Mouse (Mus musculus): ENCODE measurements around the gene Zfp451. TPM values are rescaled to one million over a fixed set of nuclear protein-coding genes. Genes with fewer than 3 reads are reported as not detected.
"Not testable (repeated sequence)": the region's sequence is repeated elsewhere in the genome, so short reads cannot be mapped to it uniquely, and the experiment has no call there.

Gene Zfp451
- polyA plus RNA-seq, 1 experiment from 2014 or later, result 47.5 TPM

- H3K9me3 ChIP-seq (ENCODE audit: control insufficient read depth, low read length), result no peaks in the 10 kb centered on the region
- H3K4me2 ChIP-seq (ENCODE audit: low read depth), result no peak overlapping the region
- peaks cover 4% of the 10 kb centered on the region; the same call in 1 of the 2 replicates for H3K4me1 ChIP-seq (ENCODE audit: control insufficient read depth, insufficient read depth, low read length)
- 93% methylated on average over 21 of the region's 21 CpGs for WGBS
- H3K36me3 ChIP-seq (ENCODE audit: control insufficient read depth, insufficient read depth, low read length), result no peaks in the 10 kb centered on the region
- no peak overlapping the region for H3K27ac ChIP-seq (ENCODE audit: low read depth, low read length)
- ATAC-seq (ENCODE audit: insufficient read depth, low FRiP score, low TSS enrichment) (no peak), DNase-seq (ENCODE audit: low spot score) (no peak)
- H3K4me3 ChIP-seq (ENCODE audit: low read depth, low read length), result no peak overlapping the region
- no peak overlapping the region for H3K9ac ChIP-seq (ENCODE audit: low read length)
- no peaks in the 10 kb centered on the region for H3K27me3 ChIP-seq (ENCODE audit: control insufficient read depth, insufficient read depth, low read length)
These were observed 59.2 kb downstream of the Zfp451 start for GRCm38 (mm10) chr1:33754965-33755735.

DNA sequence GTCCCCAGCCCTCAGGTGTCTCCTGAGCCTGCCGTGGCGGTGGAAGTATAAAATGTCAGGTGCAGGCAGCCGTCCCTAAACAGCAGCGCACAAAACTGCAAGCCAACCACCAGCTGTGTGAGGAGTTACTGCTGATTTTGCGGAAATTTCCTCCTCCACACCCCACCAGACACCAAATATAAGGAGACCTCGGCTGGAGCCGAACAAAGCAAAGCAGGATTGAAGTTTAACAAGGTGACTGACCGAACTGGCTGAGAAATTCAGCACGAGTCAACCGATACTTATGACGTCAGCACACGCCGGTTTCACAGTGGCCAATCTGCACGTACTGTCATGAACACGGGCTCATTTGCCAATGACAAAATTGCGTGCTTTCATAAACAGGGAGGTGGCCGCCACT, 60.3 kb downstream of the Zfp451 start:
- H3K4me2 ChIP-seq (ENCODE audit: low read depth), result no peak overlapping the region
- H3K9ac ChIP-seq (ENCODE audit: low read length), result no peak overlapping the region
- 95% methylated on average over 17 of the region's 17 CpGs for WGBS
- H3K4me3 ChIP-seq (ENCODE audit: low read depth, low read length), result no peak overlapping the region
- no peak overlapping the region for H3K27ac ChIP-seq (ENCODE audit: low read depth, low read length)
- no peaks in the 10 kb centered on the region for H3K36me3 ChIP-seq (ENCODE audit: control insufficient read depth, insufficient read depth, low read length)
- no peaks in the 10 kb centered on the region for H3K9me3 ChIP-seq (ENCODE audit: control insufficient read depth, low read length)
- H3K27me3 ChIP-seq (ENCODE audit: control insufficient read depth, insufficient read depth, low read length), result no peaks in the 10 kb centered on the region
- DNase-seq (ENCODE audit: low spot score) (no peak), ATAC-seq (ENCODE audit: insufficient read depth, low FRiP score, low TSS enrichment) (no peak)
- H3K4me1 ChIP-seq (ENCODE audit: control insufficient read depth, insufficient read depth, low read length), result peaks cover 4% of the 10 kb centered on the region; the same call in 1 of the 2 replicates

DNA sequence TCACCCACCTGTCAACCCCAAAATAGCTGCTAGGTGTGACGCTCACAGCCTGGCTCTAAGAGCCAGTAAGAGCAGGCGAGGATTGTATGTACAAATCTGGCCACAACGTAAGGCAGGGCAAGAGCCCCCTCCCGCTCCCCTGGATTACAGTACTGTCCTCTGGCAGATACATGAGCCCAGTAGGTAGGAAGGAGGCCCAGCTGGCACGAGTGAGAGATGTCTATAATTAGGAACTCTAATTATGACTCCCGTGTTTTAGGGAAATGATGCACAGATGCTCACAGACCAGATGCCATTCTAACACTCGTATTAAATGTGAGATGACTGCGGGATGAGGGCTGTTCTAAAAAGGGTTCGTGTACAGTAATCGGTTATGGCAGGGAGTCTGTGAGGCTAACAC, 63.1 kb downstream of the Zfp451 start:
- Histone ChIP-seq H3K4me1 (ENCODE audit: control insufficient read depth, insufficient read depth, low read length) (no peaks in the 10 kb centered on the region), H3K4me2 (ENCODE audit: low read depth) (no peak overlapping the region), H3K27me3 (ENCODE audit: control insufficient read depth, insufficient read depth, low read length) (no peaks in the 10 kb centered on the region), H3K9ac (ENCODE audit: low read length) (no peak overlapping the region), H3K9me3 (ENCODE audit: control insufficient read depth, low read length) (no peaks in the 10 kb centered on the region), H3K27ac (ENCODE audit: low read depth, low read length) (no peak overlapping the region), H3K36me3 (ENCODE audit: control insufficient read depth, insufficient read depth, low read length) (no peaks in the 10 kb centered on the region; the same call in 1 of the 2 replicates), H3K4me3 (ENCODE audit: low read depth, low read length) (no peak overlapping the region)
- ATAC-seq (ENCODE audit: insufficient read depth, low FRiP score, low TSS enrichment) (no peak), DNase-seq (ENCODE audit: low spot score) (no peak)
- WGBS, result 90% methylated on average over 10 of the region's 10 CpGs

GRCm38 (mm10) chr1:33749709-33750108, 64.7 kb downstream of the Zfp451 start:
- not testable (repeated sequence) for H3K9me3 ChIP-seq (ENCODE audit: control insufficient read depth, low read length); H3K4me2 ChIP-seq (ENCODE audit: low read depth); H3K4me3 ChIP-seq (ENCODE audit: low read depth, low read length); H3K9ac ChIP-seq (ENCODE audit: low read length); ATAC-seq (ENCODE audit: insufficient read depth, low FRiP score, low TSS enrichment); H3K27me3 ChIP-seq (ENCODE audit: control insufficient read depth, insufficient read depth, low read length); H3K36me3 ChIP-seq (ENCODE audit: control insufficient read depth, insufficient read depth, low read length); H3K4me1 ChIP-seq (ENCODE audit: control insufficient read depth, insufficient read depth, low read length); DNase-seq (ENCODE audit: low spot score); H3K27ac ChIP-seq (ENCODE audit: low read depth, low read length)
- 92% methylated on average over 3 of the region's 4 CpGs for WGBS

GRCm38 (mm10) chr1:33749109-33749508, 65.3 kb downstream of the Zfp451 start:
- Histone ChIP-seq H3K27ac (ENCODE audit: low read depth, low read length) (no peak overlapping the region), H3K9me3 (ENCODE audit: control insufficient read depth, low read length) (no peaks in the 10 kb centered on the region), H3K4me1 (ENCODE audit: control insufficient read depth, insufficient read depth, low read length) (no peaks in the 10 kb centered on the region), H3K27me3 (ENCODE audit: control insufficient read depth, insufficient read depth, low read length) (no peaks in the 10 kb centered on the region), H3K4me3 (ENCODE audit: low read depth, low read length) (no peak overlapping the region), H3K9ac (ENCODE audit: low read length) (no peak overlapping the region), H3K36me3 (ENCODE audit: control insufficient read depth, insufficient read depth, low read length) (no peaks in the 10 kb centered on the region; the same call in 1 of the 2 replicates), H3K4me2 (ENCODE audit: low read depth) (no peak overlapping the region)
- WGBS, result 97% methylated on average over 11 of the region's 11 CpGs
- DNase-seq (ENCODE audit: low spot score) (no peak), ATAC-seq (ENCODE audit: insufficient read depth, low FRiP score, low TSS enrichment) (no peak)

GRCm38 (mm10) chr1:33745901-33746300, 68.5 kb downstream of the Zfp451 start:
- Histone ChIP-seq H3K9ac (ENCODE audit: low read length) (no peak overlapping the region), H3K4me2 (ENCODE audit: low read depth) (no peak overlapping the region), H3K9me3 (ENCODE audit: control insufficient read depth, low read length) (no peaks in the 10 kb centered on the region), H3K36me3 (ENCODE audit: control insufficient read depth, insufficient read depth, low read length) (no peaks in the 10 kb centered on the region; the same call in 1 of the 2 replicates), H3K4me1 (ENCODE audit: control insufficient read depth, insufficient read depth, low read length) (no peaks in the 10 kb centered on the region), H3K4me3 (ENCODE audit: low read depth, low read length) (no peak overlapping the region), H3K27ac (ENCODE audit: low read depth, low read length) (no peak overlapping the region), H3K27me3 (ENCODE audit: control insufficient read depth, insufficient read depth, low read length) (no peaks in the 10 kb centered on the region)
- DNase-seq (ENCODE audit: low spot score) (no peak), ATAC-seq (ENCODE audit: insufficient read depth, low FRiP score, low TSS enrichment) (no peak)
- 82% methylated on average over 4 of the region's 4 CpGs for WGBS

DNA sequence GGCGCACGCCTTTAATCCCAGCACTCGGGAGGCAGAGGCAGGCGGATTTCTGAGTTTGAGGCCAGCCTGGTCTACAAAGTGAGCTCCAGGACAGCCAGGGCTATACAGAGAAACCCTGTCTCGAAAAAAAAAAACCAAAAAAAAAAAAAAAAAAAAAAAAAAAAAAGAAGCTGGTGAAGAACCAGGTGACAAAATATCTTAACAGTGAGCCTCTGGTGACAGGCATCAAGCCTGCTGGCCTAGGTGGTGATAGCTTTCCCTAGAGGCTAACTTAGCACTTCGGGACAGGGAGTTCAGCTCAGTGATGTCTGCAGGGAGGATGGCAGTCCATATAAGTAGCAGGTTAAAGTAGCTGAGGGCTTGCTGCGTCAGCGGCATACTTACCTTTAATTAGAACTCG, 69.6 kb downstream of the Zfp451 start:
- not testable (repeated sequence) for H3K27me3 ChIP-seq (ENCODE audit: control insufficient read depth, insufficient read depth, low read length); H3K4me3 ChIP-seq (ENCODE audit: low read depth, low read length); H3K4me1 ChIP-seq (ENCODE audit: control insufficient read depth, insufficient read depth, low read length); H3K27ac ChIP-seq (ENCODE audit: low read depth, low read length); ATAC-seq (ENCODE audit: insufficient read depth, low FRiP score, low TSS enrichment); H3K9me3 ChIP-seq (ENCODE audit: control insufficient read depth, low read length); DNase-seq (ENCODE audit: low spot score); H3K9ac ChIP-seq (ENCODE audit: low read length); H3K36me3 ChIP-seq (ENCODE audit: control insufficient read depth, insufficient read depth, low read length); H3K4me2 ChIP-seq (ENCODE audit: low read depth)
- 87% methylated on average over 9 of the region's 9 CpGs for WGBS

GRCm38 (mm10) chr1:33742903-33743302, 71.5 kb downstream of the Zfp451 start:
- H3K4me3 ChIP-seq (ENCODE audit: low read depth, low read length), result no peak overlapping the region
- WGBS, result 24% methylated on average over 8 of the region's 8 CpGs
- peaks cover 2% of the 10 kb centered on the region; the same call in 1 of the 2 replicates for H3K36me3 ChIP-seq (ENCODE audit: control insufficient read depth, insufficient read depth, low read length)
- H3K4me1 ChIP-seq (ENCODE audit: control insufficient read depth, insufficient read depth, low read length), result no peaks in the 10 kb centered on the region
- no peaks in the 10 kb centered on the region for H3K27me3 ChIP-seq (ENCODE audit: control insufficient read depth, insufficient read depth, low read length)
- no peak overlapping the region for H3K27ac ChIP-seq (ENCODE audit: low read depth, low read length)
- ATAC-seq (ENCODE audit: insufficient read depth, low FRiP score, low TSS enrichment), result no peak
- no peak overlapping the region for H3K4me2 ChIP-seq (ENCODE audit: low read depth)
- H3K9me3 ChIP-seq (ENCODE audit: control insufficient read depth, low read length), result no peaks in the 10 kb centered on the region
- no peak overlapping the region for H3K9ac ChIP-seq (ENCODE audit: low read length)
- DNase-seq (ENCODE audit: low spot score), result peak; percentile 39

DNA sequence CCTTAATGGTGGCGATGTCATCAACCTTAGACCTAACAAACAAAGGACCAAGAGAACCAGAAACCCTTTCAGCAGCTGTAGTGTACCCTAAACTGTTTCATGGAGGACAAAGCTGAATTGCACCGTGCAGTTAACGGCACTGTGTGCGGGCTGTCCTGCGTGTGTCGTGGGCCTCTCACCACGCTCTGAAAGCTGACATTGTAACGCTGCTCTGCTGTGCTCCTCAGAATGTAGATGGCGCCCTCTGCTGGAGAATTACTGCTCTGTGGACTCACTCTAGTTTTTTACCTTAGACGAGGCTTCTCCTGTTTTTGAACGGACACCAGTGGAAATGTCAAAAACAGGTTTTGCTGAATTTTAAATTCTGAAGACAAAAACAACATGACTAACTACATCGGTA, 75.1 kb downstream of the Zfp451 start:
- H3K9me3 ChIP-seq (ENCODE audit: control insufficient read depth, low read length), result no peaks in the 10 kb centered on the region

More for the DNA sequence above, 75.1 kb downstream of the Zfp451 start:
- no peak overlapping the region for H3K27ac ChIP-seq (ENCODE audit: low read depth, low read length)
- DNase-seq (ENCODE audit: low spot score) (peak; percentile 81), ATAC-seq (ENCODE audit: insufficient read depth, low FRiP score, low TSS enrichment) (peak; percentile 71; the same call in 1 of the 2 replicates)
- H3K4me3 ChIP-seq (ENCODE audit: low read depth, low read length), result no peak overlapping the region
- no peak overlapping the region for H3K9ac ChIP-seq (ENCODE audit: low read length)
- 37% methylated on average over 12 of the region's 12 CpGs for WGBS
- H3K4me2 ChIP-seq (ENCODE audit: low read depth), result no peak overlapping the region
- peaks cover 2% of the 10 kb centered on the region; the same call in 1 of the 2 replicates for H3K36me3 ChIP-seq (ENCODE audit: control insufficient read depth, insufficient read depth, low read length)
- no peaks in the 10 kb centered on the region for H3K4me1 ChIP-seq (ENCODE audit: control insufficient read depth, insufficient read depth, low read length)
- no peaks in the 10 kb centered on the region for H3K27me3 ChIP-seq (ENCODE audit: control insufficient read depth, insufficient read depth, low read length)
